Mouse (Mus musculus) v-Abl transformed pro-B cells (cell line): Measurements from ENCODE around the gene Cdk16.

Experiments used
- in situ Hi-C, 2 experiments: fragments of 400-800 bp; cut with MboI; formaldehyde crosslinking; loops; one replicate each; pipeline ENCODE4 v1.15.1; 2025; ENCODE audit not compliant: unreplicated experiment in 2 of 2

Cdk16 gene

DNA sequence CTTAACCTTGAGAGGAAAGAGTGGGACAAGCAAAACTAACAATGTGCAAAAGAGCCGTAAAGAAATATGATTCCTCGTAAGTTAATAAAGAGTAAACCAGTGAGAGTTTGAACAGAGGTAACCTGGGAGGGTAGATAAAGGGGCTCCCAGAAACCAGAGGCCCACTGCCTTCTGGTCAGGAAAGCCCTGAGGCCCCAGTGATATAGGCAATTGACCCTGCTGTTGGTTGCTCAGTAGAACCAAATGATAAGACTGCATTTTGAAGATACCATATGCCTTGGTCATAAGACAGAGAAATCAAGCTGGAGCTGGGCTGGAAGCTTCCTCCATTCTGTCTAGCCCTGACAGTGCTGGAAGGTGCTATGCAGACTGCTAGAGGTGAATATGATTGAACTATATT is 61.1 kb downstream of the Cdk16 start:
- in situ Hi-C loops: no loop called here
